Mouse (Mus musculus) midbrain, embryonic 15.5 days (tissue): ENCODE results near the gene Slc17a3. TPM values are rescaled to one million over a fixed set of nuclear protein-coding genes. Genes with fewer than 3 reads are reported as not detected.
A peak's percentile ranks its signal among the peaks of the same experiment; 100 is the strongest.

Experiments
- ATAC-seq: fragments of 200-750 bp; cut with Nextera tagmentation; replicated peaks from 2 replicates; pipeline ENCODE4 v1.8.0; 2017; ENCODE audit warnings: moderate TSS enrichment
- H3K27ac ChIP-seq: fragments of 300-500 bp; sonication (generic); 2 replicates; pipeline ENCODE4 v1.5.1; 2015; ENCODE audit warnings: mild to moderate bottlenecking, inconsistent platforms
- H3K27me3 ChIP-seq: fragments of 300-500 bp; sonication (generic); replicated peaks from 2 replicates; pipeline ENCODE4 v1.6.1; 2015; ENCODE audit warnings: inconsistent platforms
- H3K36me3 ChIP-seq: fragments of 300-500 bp; sonication (generic); replicated peaks from 2 replicates; pipeline ENCODE4 v1.6.1; 2015; ENCODE audit warnings: inconsistent platforms
- H3K4me1 ChIP-seq: fragments of 300-500 bp; sonication (generic); 2 replicates; pipeline ENCODE4 v1.6.1; 2015; ENCODE audit warnings: inconsistent platforms
- H3K4me2 ChIP-seq: fragments of 300-500 bp; sonication (generic); 2 replicates; pipeline ENCODE4 v1.6.1; 2015; ENCODE audit warnings: inconsistent platforms, mild to moderate bottlenecking, moderate library complexity
- H3K4me3 ChIP-seq: fragments of 300-500 bp; sonication (generic); 2 replicates; pipeline ENCODE4 v1.5.1; 2015; ENCODE audit warnings: mild to moderate bottlenecking, inconsistent platforms
- H3K9ac ChIP-seq: fragments of 300-500 bp; sonication (generic); 2 replicates; pipeline ENCODE4 v1.6.1; 2015; ENCODE audit warnings: mild to moderate bottlenecking, inconsistent platforms
- H3K9me3 ChIP-seq: fragments of 300-500 bp; sonication (generic); 2 replicates; pipeline ENCODE4 v1.6.1; 2016; ENCODE audit warnings: inconsistent platforms
- WGBS: fragments of 180-500 bp; shearing (Covaris S2); methylation state at CpG from one replicate; pipeline ENCODE4 v1.1.7; 2015; ENCODE audit warnings: mixed read lengths; 5-methylcytosine and 5-hydroxymethylcytosine counted together
- polyA plus RNA-seq: library from polyadenylated mRNA; unstranded; fragments of >200 nt; fragmentation: Nextera tagmentation; extraction: Ambion mirVana; gene quantifications from 2 replicates; pipeline ENCODE4 v1.2.1, GENCODE M21; 2015

The Slc17a3 gene
- polyA plus RNA-seq, 1 experiment from 2014 or later: not detected

GRCm38 (mm10) chr13:23887026-23887725 is 47.9 kb downstream of the Slc17a3 start:
- no peak overlapping the region for H3K9ac ChIP-seq
- no peak for ATAC-seq
- H3K4me1 ChIP-seq: no peaks in the 10 kb centered on the region
- WGBS: 88% methylated on average over 3 of the region's 3 CpGs
- no peak overlapping the region for H3K4me3 ChIP-seq
- no peak overlapping the region for H3K27ac ChIP-seq
- H3K36me3 ChIP-seq: no peaks in the 10 kb centered on the region
- H3K4me2 ChIP-seq: no peak overlapping the region
- no peaks in the 10 kb centered on the region for H3K9me3 ChIP-seq
- no peaks in the 10 kb centered on the region for H3K27me3 ChIP-seq

GRCm38 (mm10) chr13:23889011-23889605 is 49.9 kb downstream of the Slc17a3 start:
- no peak overlapping the region for H3K9ac ChIP-seq
- H3K27me3 ChIP-seq: no peaks in the 10 kb centered on the region
- H3K4me1 ChIP-seq: peaks cover 8% of the 10 kb centered on the region; the same call in 1 of the 2 replicates
- H3K4me2 ChIP-seq: no peak overlapping the region
- H3K9me3 ChIP-seq: no peaks in the 10 kb centered on the region
- no peak for ATAC-seq
- no peaks in the 10 kb centered on the region for H3K36me3 ChIP-seq
- H3K27ac ChIP-seq: no peak overlapping the region
- H3K4me3 ChIP-seq: no peak overlapping the region
- 79% methylated on average over 6 of the region's 6 CpGs for WGBS

- Histone ChIP-seq H3K4me2 (peak overlapping the region; percentile 26; the same call in 1 of the 2 replicates), H3K27me3 (no peaks in the 10 kb centered on the region), H3K27ac (no peak overlapping the region), H3K36me3 (no peaks in the 10 kb centered on the region), H3K9me3 (no peaks in the 10 kb centered on the region), H3K9ac (no peak overlapping the region), H3K4me1 (peaks cover 8% of the 10 kb centered on the region; the same call in 1 of the 2 replicates), H3K4me3 (no peak overlapping the region)
- WGBS: 11% methylated on average over 9 of the region's 9 CpGs
- no peak for ATAC-seq
Measured at GRCm38 (mm10) chr13:23892592-23893268, 53.5 kb downstream of the Slc17a3 start.

- Histone ChIP-seq H3K27ac (no peak overlapping the region), H3K4me3 (no peak overlapping the region), H3K27me3 (no peaks in the 10 kb centered on the region), H3K9ac (no peak overlapping the region), H3K4me2 (peak overlapping the region; percentile 26; the same call in 1 of the 2 replicates), H3K4me1 (peaks cover 8% of the 10 kb centered on the region; the same call in 1 of the 2 replicates), H3K36me3 (no peaks in the 10 kb centered on the region), H3K9me3 (no peaks in the 10 kb centered on the region)
- WGBS: 13% methylated on average over 4 of the region's 4 CpGs
- ATAC-seq: peak; percentile 78
Measured at GRCm38 (mm10) chr13:23893269-23893593, 54.0 kb downstream of the Slc17a3 start.

- WGBS: 40% methylated on average over 6 of the region's 6 CpGs
- Histone ChIP-seq H3K36me3 (no peaks in the 10 kb centered on the region), H3K9ac (no peak overlapping the region), H3K4me1 (peaks cover 2% of the 10 kb centered on the region; the same call in 1 of the 2 replicates), H3K4me3 (no peak overlapping the region), H3K9me3 (no peaks in the 10 kb centered on the region), H3K27me3 (no peaks in the 10 kb centered on the region), H3K27ac (no peak overlapping the region), H3K4me2 (no peak overlapping the region)
- no peak for ATAC-seq
Measured at GRCm38 (mm10) chr13:23898242-23898641, 59.0 kb downstream of the Slc17a3 start.

- H3K4me3 ChIP-seq: no peak overlapping the region
- H3K27ac ChIP-seq: no peak overlapping the region
- no peaks in the 10 kb centered on the region for H3K9me3 ChIP-seq
- no peaks in the 10 kb centered on the region for H3K27me3 ChIP-seq
- WGBS: 96% methylated on average over 5 of the region's 5 CpGs
- H3K4me1 ChIP-seq: no peaks in the 10 kb centered on the region
- no peak overlapping the region for H3K9ac ChIP-seq
- no peaks in the 10 kb centered on the region for H3K36me3 ChIP-seq
- ATAC-seq: no peak
- no peak overlapping the region for H3K4me2 ChIP-seq
Measured at GRCm38 (mm10) chr13:23906906-23907305, 67.7 kb downstream of the Slc17a3 start.

- no peak overlapping the region for H3K9ac ChIP-seq
- no peak overlapping the region for H3K27ac ChIP-seq
- H3K27me3 ChIP-seq: no peaks in the 10 kb centered on the region
- no peak overlapping the region for H3K4me3 ChIP-seq
- no peaks in the 10 kb centered on the region for H3K9me3 ChIP-seq
- no peaks in the 10 kb centered on the region for H3K36me3 ChIP-seq
- 84% methylated on average over 5 of the region's 5 CpGs for WGBS
- no peak for ATAC-seq
- H3K4me1 ChIP-seq: no peaks in the 10 kb centered on the region
- no peak overlapping the region for H3K4me2 ChIP-seq
Measured at GRCm38 (mm10) chr13:23910121-23910520, 70.9 kb downstream of the Slc17a3 start.

Other genes with a start within 250 kb of the Slc17a3 start
- 1.7 and 1.8 TPM in 2 replicates for gene Hist1h2be, start 218.3 kb upstream of the Slc17a3 start, polyA plus RNA-seq
- 5.4 and 5.5 TPM in 2 replicates for gene Hist1h1e, start 216.9 kb upstream of the Slc17a3 start, polyA plus RNA-seq
- gene Hist1h2ac, start 155.5 kb upstream of the Slc17a3 start, polyA plus RNA-seq: 0.32 and 0.37 TPM in 2 replicates
- 17.3 and 17.7 TPM in 2 replicates for gene Hist1h2bc, start 155.2 kb upstream of the Slc17a3 start, polyA plus RNA-seq
- gene Hist1h1t, start 143.6 kb upstream of the Slc17a3 start, polyA plus RNA-seq: not detected in 2 replicates
- 1.8 and 3.0 TPM in 2 replicates for gene Hist1h4c, start 141.0 kb upstream of the Slc17a3 start, polyA plus RNA-seq
- 3.0 and 3.8 TPM in 2 replicates for gene Hfe, start 128.6 kb upstream of the Slc17a3 start, polyA plus RNA-seq
- gene Hist1h1c, start 100.6 kb upstream of the Slc17a3 start, polyA plus RNA-seq: 6.9 and 8.3 TPM in 2 replicates
- gene Hist1h3c, start 93.8 kb upstream of the Slc17a3 start, polyA plus RNA-seq: 0.41 and 1.4 TPM in 2 replicates
- gene Hist1h2bb, start 92.7 kb upstream of the Slc17a3 start, polyA plus RNA-seq: 0.37 and 0.83 TPM in 2 replicates
- gene Hist1h2ab, start 88.3 kb upstream of the Slc17a3 start, polyA plus RNA-seq: 4.6 and 7.2 TPM in 2 replicates
- gene Hist1h3b, start 87.2 kb upstream of the Slc17a3 start, polyA plus RNA-seq: 0.67 and 1.2 TPM in 2 replicates
- 2.0 TPM in 1 of 2 replicates, not detected in the other for gene Hist1h4b, start 82.4 kb upstream of the Slc17a3 start, polyA plus RNA-seq
- gene Hist1h4a, start 78.2 kb upstream of the Slc17a3 start, polyA plus RNA-seq: not detected in 2 replicates
- 0.77 and 0.98 TPM in 2 replicates for gene Hist1h3a, start 77.0 kb upstream of the Slc17a3 start, polyA plus RNA-seq
- gene Hist1h1a, start 75.8 kb upstream of the Slc17a3 start, polyA plus RNA-seq: 0.41 and 0.48 TPM in 2 replicates
- not detected in 2 replicates for gene Trim38, start 69.5 kb upstream of the Slc17a3 start, polyA plus RNA-seq
- not detected in 2 replicates for gene Slc17a2, start 32.4 kb upstream of the Slc17a3 start, polyA plus RNA-seq
- gene Slc17a1, start 28.3 kb downstream of the Slc17a3 start, polyA plus RNA-seq: not detected in 2 replicates
- gene Slc17a4, start 75.6 kb downstream of the Slc17a3 start, polyA plus RNA-seq: not detected in 2 replicates
- gene Hist1h2ba, start 94.7 kb downstream of the Slc17a3 start, polyA plus RNA-seq: not detected in 2 replicates
- not detected in 2 replicates for gene Hist1h2aa, start 95.0 kb downstream of the Slc17a3 start, polyA plus RNA-seq
- 1.1 and 1.5 TPM in 2 replicates for gene Scgn, start 151.8 kb downstream of the Slc17a3 start, polyA plus RNA-seq